Mouse (Mus musculus) heart, embryonic 12.5 days (tissue): ENCODE data around the gene Ddrgk1. TPM values are rescaled to one million over a fixed set of nuclear protein-coding genes. Genes with fewer than 3 reads are reported as not detected.
A peak's percentile ranks its signal among the peaks of the same experiment; 100 is the strongest.
"Not testable (repeated sequence)": the region's sequence is repeated elsewhere in the genome, so short reads cannot be mapped to it uniquely, and the experiment has no call there.

Source experiments
- ATAC-seq: fragments of 200-750 bp; cut with Nextera tagmentation; 2 replicates; pipeline ENCODE4 v1.8.0; 2017; ENCODE audit warnings: moderate TSS enrichment, moderate library complexity; ENCODE audit not compliant: insufficient number of reproducible peaks, low FRiP score
- H3K27ac ChIP-seq: fragments of 300-500 bp; sonication (generic); 2 replicates; pipeline ENCODE4 v1.5.1; 2016; ENCODE audit warnings: mild to moderate bottlenecking, moderate library complexity; ENCODE audit not compliant: poor library complexity, severe bottlenecking
- H3K27me3 ChIP-seq: fragments of 300-500 bp; sonication (generic); replicated peaks from 2 replicates; pipeline ENCODE4 v1.6.1; 2016; ENCODE audit warnings: mild to moderate bottlenecking, moderate library complexity
- H3K36me3 ChIP-seq: fragments of 300-500 bp; sonication (generic); 2 replicates; pipeline ENCODE4 v1.6.1; 2016; ENCODE audit warnings: mild to moderate bottlenecking, moderate library complexity
- H3K4me1 ChIP-seq: fragments of 300-500 bp; sonication (generic); replicated peaks from 2 replicates; pipeline ENCODE4 v1.6.1; 2016; ENCODE audit warnings: mild to moderate bottlenecking
- H3K4me2 ChIP-seq: fragments of 300-500 bp; sonication (generic); 2 replicates; pipeline ENCODE4 v1.6.1; 2016; ENCODE audit warnings: mild to moderate bottlenecking, moderate library complexity
- H3K4me3 ChIP-seq: fragments of 300-500 bp; sonication (generic); 2 replicates; pipeline ENCODE4 v1.5.1; 2016; ENCODE audit warnings: mild to moderate bottlenecking
- H3K9ac ChIP-seq: fragments of 300-500 bp; sonication (generic); 2 replicates; pipeline ENCODE4 v1.6.1; 2016; ENCODE audit warnings: mild to moderate bottlenecking, moderate library complexity
- H3K9me3 ChIP-seq: fragments of 300-500 bp; sonication (generic); replicated peaks from 2 replicates; pipeline ENCODE4 v1.6.1; 2016; ENCODE audit warnings: mild to moderate bottlenecking, moderate library complexity
- whole genome bisulfite sequencing: fragments of 180-500 bp; shearing (Covaris S2); methylation state at CpG from one replicate; pipeline ENCODE4 v1.1.7; 2016; 5-methylcytosine and 5-hydroxymethylcytosine counted together
- polyA plus RNA-seq: library from polyadenylated mRNA; unstranded; fragments of >200 nt; fragmentation: Nextera tagmentation; extraction: Ambion mirVana; gene quantifications from 2 replicates; pipeline ENCODE4 v1.2.1, GENCODE M21; 2016

Gene Ddrgk1
- polyA plus RNA-seq, 1 experiment from 2014 or later = 44.5 TPM

DNA sequence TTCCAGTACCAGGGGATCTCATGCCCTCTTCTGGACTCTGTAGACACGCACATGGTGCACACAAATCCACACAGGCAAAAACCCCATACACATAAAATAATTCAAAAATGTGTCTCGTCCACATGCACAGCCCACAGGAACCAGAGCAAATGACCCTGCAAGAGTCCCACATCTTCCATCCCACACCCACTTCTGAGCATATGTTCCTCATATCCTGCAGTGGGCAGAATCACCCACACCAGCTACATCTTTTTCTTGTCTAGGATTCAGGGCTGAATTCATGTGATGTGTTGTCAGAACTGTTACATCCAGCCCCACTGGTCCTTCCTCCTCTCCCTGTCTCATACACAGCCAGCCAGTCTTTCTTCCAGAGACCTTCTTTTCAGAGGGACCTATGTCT is 11.2 kb downstream of the Ddrgk1 start:
- H3K27ac ChIP-seq = no peak overlapping the region
- H3K4me2 ChIP-seq = no peak overlapping the region
- ATAC-seq = no peak
- peaks cover 78% of the 10 kb centered on the region for H3K36me3 ChIP-seq
- H3K9ac ChIP-seq = no peak overlapping the region
- H3K4me1 ChIP-seq = no peaks in the 10 kb centered on the region
- 91% methylated on average over 2 of the region's 2 CpGs for WGBS
- H3K27me3 ChIP-seq = no peaks in the 10 kb centered on the region
- no peaks in the 10 kb centered on the region for H3K9me3 ChIP-seq
- H3K4me3 ChIP-seq = no peak overlapping the region

DNA sequence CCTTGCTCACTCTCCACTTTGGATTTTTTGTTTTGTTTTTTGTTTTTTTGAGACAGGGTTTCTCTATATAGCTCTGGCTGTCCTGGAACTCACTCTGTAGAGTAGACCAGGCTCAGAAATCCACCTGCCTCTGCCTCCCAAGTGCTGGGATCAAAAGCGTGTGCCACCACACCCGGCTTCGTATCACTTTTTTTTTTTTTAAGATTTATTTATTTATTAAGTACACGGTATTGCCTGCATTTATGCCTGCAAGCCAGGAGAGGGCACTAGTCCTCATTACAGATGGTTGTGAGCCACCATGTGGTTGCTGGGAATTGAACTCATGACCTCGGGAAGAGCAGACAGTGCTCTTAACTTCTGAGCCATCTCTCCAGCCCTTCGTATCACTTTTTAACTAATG is 15.4 kb downstream of the Ddrgk1 start:
- peaks cover 36% of the 10 kb centered on the region for H3K36me3 ChIP-seq
- not testable (repeated sequence) for H3K4me2 ChIP-seq, H3K9ac ChIP-seq, H3K27ac ChIP-seq, H3K4me1 ChIP-seq, H3K9me3 ChIP-seq, H3K4me3 ChIP-seq, ATAC-seq, H3K27me3 ChIP-seq
- 77% methylated on average over 6 of the region's 6 CpGs for WGBS

DNA sequence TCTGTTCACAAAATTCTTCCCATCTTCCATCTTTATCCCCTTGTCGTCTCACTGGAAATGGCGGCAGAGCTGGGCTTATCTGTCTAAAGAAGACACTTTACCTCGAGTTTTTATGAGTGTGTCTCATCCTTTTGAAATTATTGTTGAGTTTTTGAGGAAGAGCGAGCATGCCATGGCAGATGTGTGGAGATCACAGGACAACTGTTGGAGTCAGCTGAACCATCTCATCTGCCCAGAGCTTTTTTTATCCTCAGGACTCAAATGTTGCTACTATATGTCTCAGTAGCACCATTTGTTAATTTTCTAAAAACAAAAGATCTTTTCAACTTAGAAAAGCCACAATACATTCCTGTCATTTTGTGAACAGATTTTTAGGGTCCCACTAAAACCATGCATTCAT is 19.3 kb downstream of the Ddrgk1 start:
- Histone ChIP-seq H3K4me2 (no peak overlapping the region), H3K4me3 (no peak overlapping the region), H3K27me3 (peaks cover 12% of the 10 kb centered on the region), H3K9me3 (no peaks in the 10 kb centered on the region), H3K27ac (no peak overlapping the region), H3K9ac (no peak overlapping the region), H3K36me3 (peaks cover 5% of the 10 kb centered on the region), H3K4me1 (peaks cover 10% of the 10 kb centered on the region; the same call in 1 of the 2 replicates)
- ATAC-seq = no peak
- 73% methylated on average over 4 of the region's 4 CpGs for WGBS

GRCm38 (mm10) chr2:130642684-130643369 is 21.6 kb downstream of the Ddrgk1 start, which contains the start of gene Lzts3:
Gene Lzts3 (minus strand): TSS chr2:130642803.
- peak within 1 kb of the TSS; percentile 53 for H3K4me3 ChIP-seq
- H3K4me2 ChIP-seq = peak within 1 kb of the TSS; percentile 98
- peaks cover 35% of the 10 kb centered on the region for H3K27me3 ChIP-seq
- no peaks in the 10 kb centered on the region for H3K36me3 ChIP-seq
- H3K4me1 ChIP-seq = peaks cover 10% of the 10 kb centered on the region; the same call in 1 of the 2 replicates
- peak; percentile 99 for ATAC-seq
- WGBS = 3% methylated on average over 40 of the region's 40 CpGs
- peak within 1 kb of the TSS; percentile 65 for H3K9ac ChIP-seq
- H3K27ac ChIP-seq = no peak within 1 kb of the TSS
- no peaks in the 10 kb centered on the region for H3K9me3 ChIP-seq

- Histone ChIP-seq H3K4me2 (peak overlapping the region; percentile 98), H3K4me1 (peaks cover 10% of the 10 kb centered on the region; the same call in 1 of the 2 replicates), H3K4me3 (peak overlapping the region; percentile 53), H3K27me3 (peaks cover 41% of the 10 kb centered on the region), H3K36me3 (no peaks in the 10 kb centered on the region), H3K9me3 (no peaks in the 10 kb centered on the region), H3K9ac (peak overlapping the region; percentile 65), H3K27ac (no peak overlapping the region)
- ATAC-seq = peak; percentile 60; the same call in 1 of the 2 replicates
- 0% methylated on average over 25 of the region's 27 CpGs for WGBS
Measured at GRCm38 (mm10) chr2:130642197-130642660, 22.2 kb downstream of the Ddrgk1 start.

GRCm38 (mm10) chr2:130641351-130642025 is 23.0 kb downstream of the Ddrgk1 start:
- H3K9me3 ChIP-seq = no peaks in the 10 kb centered on the region
- H3K9ac ChIP-seq = no peak overlapping the region
- H3K4me3 ChIP-seq = peak overlapping the region; percentile 53; the same call in 1 of the 2 replicates
- peak overlapping the region; percentile 98 for H3K4me2 ChIP-seq
- WGBS = 69% methylated on average over 6 of the region's 6 CpGs
- ATAC-seq = no peak
- H3K36me3 ChIP-seq = no peaks in the 10 kb centered on the region
- H3K27ac ChIP-seq = no peak overlapping the region
- peaks cover 10% of the 10 kb centered on the region; the same call in 1 of the 2 replicates for H3K4me1 ChIP-seq
- H3K27me3 ChIP-seq = peaks cover 49% of the 10 kb centered on the region

GRCm38 (mm10) chr2:130639276-130639675 is 25.2 kb downstream of the Ddrgk1 start:
- H3K4me1 ChIP-seq = peaks cover 28% of the 10 kb centered on the region
- no peaks in the 10 kb centered on the region for H3K9me3 ChIP-seq
- no peaks in the 10 kb centered on the region for H3K36me3 ChIP-seq
- peaks cover 71% of the 10 kb centered on the region for H3K27me3 ChIP-seq
- H3K27ac ChIP-seq = no peak overlapping the region
- no peak for ATAC-seq
- 70% methylated on average over 6 of the region's 6 CpGs for WGBS
- no peak overlapping the region for H3K4me2 ChIP-seq
- no peak overlapping the region for H3K4me3 ChIP-seq
- no peak overlapping the region for H3K9ac ChIP-seq

DNA sequence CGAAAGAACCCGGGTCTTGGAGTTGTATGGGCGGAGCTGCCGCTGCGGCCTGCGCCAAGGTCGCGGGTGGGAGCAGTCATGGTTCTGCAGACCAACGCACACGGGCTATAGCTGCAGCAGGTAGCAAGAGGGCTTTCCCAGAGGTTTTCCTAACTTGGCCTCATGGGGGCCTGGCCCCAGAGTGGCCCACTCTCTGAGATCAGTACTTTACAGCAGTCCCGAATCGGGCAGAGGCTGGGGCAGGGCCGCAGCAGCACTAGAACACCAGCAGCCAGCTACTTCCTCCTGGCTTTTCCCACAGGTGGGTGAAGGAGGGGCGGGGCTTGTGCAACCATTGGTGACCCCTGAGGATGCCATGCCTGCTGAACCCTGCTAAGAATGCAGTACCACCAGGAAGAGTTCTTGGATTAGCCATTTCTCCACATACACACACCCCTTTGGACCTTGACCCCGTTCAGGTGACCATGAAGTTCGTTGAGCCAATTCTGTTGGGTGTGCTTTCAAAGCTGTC is 26.3 kb downstream of the Ddrgk1 start:
- WGBS = 30% methylated on average over 16 of the region's 16 CpGs
- no peak overlapping the region for H3K4me2 ChIP-seq
- no peak overlapping the region for H3K4me3 ChIP-seq
- no peak for ATAC-seq
- H3K9ac ChIP-seq = no peak overlapping the region
- peaks cover 30% of the 10 kb centered on the region for H3K4me1 ChIP-seq
- H3K9me3 ChIP-seq = no peaks in the 10 kb centered on the region
- H3K27ac ChIP-seq = no peak overlapping the region
- peaks cover 82% of the 10 kb centered on the region for H3K27me3 ChIP-seq
- H3K36me3 ChIP-seq = no peaks in the 10 kb centered on the region

GRCm38 (mm10) chr2:130635847-130636246 is 28.6 kb downstream of the Ddrgk1 start:
- Histone ChIP-seq H3K9me3 (no peaks in the 10 kb centered on the region), H3K4me1 (peaks cover 21% of the 10 kb centered on the region), H3K4me2 (peak overlapping the region; percentile 78), H3K4me3 (peak overlapping the region; percentile 41), H3K9ac (peak overlapping the region; percentile 59; the same call in 1 of the 2 replicates), H3K36me3 (no peaks in the 10 kb centered on the region), H3K27me3 (peaks cover 85% of the 10 kb centered on the region), H3K27ac (no peak overlapping the region)
- 9% methylated on average over 21 of the region's 21 CpGs for WGBS
- peak; percentile 16; the same call in 1 of the 2 replicates for ATAC-seq

DNA sequence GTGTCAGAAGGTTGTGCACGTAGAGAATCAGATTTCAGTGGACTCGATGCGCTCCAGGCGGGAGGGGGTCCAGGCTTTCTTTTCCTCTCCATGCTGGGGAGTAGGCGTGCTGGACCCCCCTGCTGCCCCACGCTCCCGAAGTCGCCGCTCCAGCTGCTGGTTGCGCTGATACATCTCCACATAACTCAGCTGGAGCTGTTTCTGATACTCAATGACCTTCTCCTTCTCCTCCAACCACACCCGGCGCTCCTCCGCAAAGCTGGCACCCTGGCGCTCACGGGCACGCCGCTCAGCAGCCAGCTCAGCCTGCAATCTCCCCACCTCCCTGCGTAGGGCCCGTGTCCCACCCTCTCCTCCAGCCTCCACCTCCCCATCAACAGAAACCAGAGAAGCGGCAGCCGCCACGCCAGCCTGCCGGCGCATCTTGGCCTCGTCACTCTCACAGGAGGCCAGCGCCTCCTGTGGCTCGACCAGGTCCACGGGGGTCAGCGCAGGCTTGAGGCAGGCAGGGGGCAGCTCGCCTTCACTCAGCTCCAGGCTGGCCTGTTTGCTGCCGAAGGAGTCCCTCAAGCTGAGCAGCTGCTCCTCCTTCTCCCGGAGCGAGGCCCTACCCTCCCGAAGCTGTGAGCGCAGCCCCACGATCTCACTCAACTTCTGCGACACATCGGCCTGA is 29.6 kb downstream of the Ddrgk1 start:
- ATAC-seq = no peak; the same call in 1 of the 2 replicates
- under 1% methylated on average over 38 of the region's 38 CpGs for WGBS

More for the DNA sequence above, 29.6 kb downstream of the Ddrgk1 start:
- peaks cover 75% of the 10 kb centered on the region for H3K27me3 ChIP-seq
- H3K9me3 ChIP-seq = no peaks in the 10 kb centered on the region
- H3K4me2 ChIP-seq = peak overlapping the region; percentile 78
- H3K27ac ChIP-seq = no peak overlapping the region
- H3K4me3 ChIP-seq = peak overlapping the region; percentile 41
- H3K36me3 ChIP-seq = no peaks in the 10 kb centered on the region
- H3K9ac ChIP-seq = peak overlapping the region; percentile 59
- H3K4me1 ChIP-seq = peaks cover 21% of the 10 kb centered on the region
